Mouse (Mus musculus) layer of hippocampus, postnatal 14 days (tissue): Measurements from ENCODE around the gene Rph3al. TPM values are rescaled to one million over a fixed set of nuclear protein-coding genes. Genes with fewer than 3 reads are reported as not detected.

Experiments used
- DNase-seq, 2 experiments: peaks; one replicate each; pipeline ENCODE4 v3.0.0; 2021 to 2022; ENCODE audit warnings: low spot score in 2 of 2, mixed read lengths in 1 of 2
- total RNA-seq, 2 experiments: library from RNA; stranded (reverse); gene quantifications; 2 replicates each; pipeline ENCODE4 v1.2.3; 2021

The Rph3al gene
- total RNA-seq, 2 experiments from 2014 or later, result 5.4 to 5.6 TPM

DNA sequence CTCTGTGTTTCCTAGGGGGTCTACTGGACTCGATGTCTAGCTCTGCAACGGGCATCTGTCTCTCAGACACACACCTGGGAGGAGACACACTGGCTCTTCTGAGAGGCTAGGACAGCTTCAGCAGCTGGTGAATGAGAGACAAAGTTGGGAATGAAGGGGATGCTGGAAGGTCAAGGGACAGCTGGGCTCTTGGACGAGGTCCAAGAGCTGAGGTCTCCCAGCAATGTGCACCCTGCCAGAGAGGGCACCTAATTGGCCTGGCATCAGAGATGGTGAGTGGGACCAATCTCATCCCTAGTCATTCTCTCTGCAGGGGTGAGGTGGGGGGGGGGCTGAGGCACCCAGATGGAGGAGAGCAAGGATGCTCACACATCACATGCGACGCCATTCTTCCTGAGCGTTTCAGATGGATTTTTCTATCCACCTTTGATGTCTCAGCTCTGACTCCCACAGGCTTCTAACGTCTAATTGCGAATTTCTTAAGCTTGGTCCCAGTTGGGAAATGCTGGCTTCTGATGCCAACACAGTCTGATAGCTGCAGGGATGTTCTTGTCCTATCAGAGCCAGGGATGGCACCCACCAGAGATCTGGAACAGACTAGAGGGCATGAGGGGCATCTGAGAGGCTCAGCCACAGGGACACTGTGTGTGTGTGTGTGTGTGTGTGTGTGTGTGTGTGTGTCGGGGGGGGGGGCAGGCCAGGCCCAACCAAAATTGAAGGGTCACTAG is 28.4 kb downstream of the Rph3al start:
- DNase-seq, result no peak

DNA sequence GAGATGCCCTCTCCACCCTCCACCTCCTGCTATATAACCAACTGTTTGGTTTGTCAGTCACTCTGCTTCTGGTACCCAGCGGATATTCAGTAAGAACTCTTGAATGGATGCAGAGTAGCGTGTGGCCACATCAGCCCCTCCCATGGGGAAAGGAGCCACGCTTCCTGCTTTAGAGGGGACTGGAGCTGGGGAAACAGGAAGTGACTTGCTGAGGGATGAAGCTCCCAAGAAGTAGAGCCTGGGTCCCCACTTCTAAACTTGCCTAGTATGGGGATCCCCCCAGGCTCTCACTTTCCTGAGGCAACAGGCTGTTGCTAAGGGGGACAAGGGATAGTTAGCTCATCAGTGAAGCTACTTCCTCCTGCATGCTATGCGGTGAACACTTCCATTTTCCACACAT is 30.8 kb downstream of the Rph3al start:
- DNase-seq, result no peak

DNA sequence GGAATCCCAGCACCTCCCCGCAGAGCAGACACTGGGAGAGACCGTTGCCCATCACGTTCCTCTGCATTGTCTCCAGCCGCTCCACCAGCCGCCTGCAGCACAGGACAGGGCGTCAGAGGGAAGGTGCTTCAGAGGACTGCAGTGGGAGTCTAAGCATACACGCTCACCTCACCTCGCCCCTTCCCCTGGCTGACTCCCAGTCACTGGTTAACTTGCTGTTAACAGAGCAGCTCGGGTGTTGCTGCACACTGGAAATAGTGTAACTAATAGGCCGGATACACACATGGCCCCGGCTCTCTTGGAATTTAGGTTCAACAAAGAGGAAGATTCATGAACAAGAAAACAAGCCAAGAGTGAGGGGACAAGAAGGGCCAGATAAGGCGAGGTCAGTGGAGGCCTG is 31.7 kb downstream of the Rph3al start:
- no peak for DNase-seq

GRCm38 (mm10) chr11:75904982-75905381 is 33.2 kb downstream of the Rph3al start:
- no peak for DNase-seq

DNA sequence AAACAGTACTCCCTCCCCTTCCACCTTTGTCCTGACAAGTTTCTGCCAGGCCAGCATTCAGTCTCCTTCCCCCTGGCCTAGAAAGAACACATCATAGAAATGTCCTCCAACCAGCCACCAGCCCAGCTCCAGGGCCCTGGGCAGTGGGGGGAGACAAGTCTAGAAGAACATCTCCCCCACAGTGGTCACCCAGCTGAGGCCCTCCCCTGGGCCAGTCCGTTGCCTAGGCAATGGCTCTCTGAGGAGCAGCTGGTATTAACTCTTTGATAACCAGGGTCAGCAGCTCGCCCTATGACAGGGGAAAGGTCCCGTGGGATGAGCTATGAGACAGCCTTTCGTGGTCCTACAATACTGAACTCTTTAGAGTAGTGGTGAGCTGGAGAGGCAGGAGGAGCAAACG is 33.7 kb downstream of the Rph3al start:
- no peak for DNase-seq

DNA sequence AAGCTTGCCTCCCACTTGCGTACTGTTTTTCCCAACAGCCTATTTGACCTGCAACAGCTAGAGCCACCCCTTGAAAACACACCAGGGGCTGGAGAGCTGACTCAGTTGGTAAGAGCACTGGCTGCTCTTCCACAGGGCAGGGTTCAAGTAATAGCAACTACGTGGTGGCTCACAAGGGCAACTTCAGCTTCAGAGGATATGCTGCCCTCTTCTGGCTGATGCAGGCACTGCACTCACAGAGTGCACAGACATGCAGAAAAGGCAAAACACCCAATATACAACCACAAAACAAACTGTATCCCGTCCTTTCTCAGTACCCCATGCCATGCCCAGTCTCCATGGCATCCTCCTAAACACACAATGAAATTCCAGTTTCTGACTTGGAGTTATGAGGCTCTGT is 34.7 kb downstream of the Rph3al start:
- no peak for DNase-seq

GRCm38 (mm10) chr11:75901339-75901738 is 36.9 kb downstream of the Rph3al start:
- peak in 1 of 2 experiments; percentile 51 for DNase-seq

GRCm38 (mm10) chr11:75899676-75900075 is 38.6 kb downstream of the Rph3al start:
- peak in 1 of 2 experiments; percentile 46 for DNase-seq

- no peak for DNase-seq
Observed at GRCm38 (mm10) chr11:75898532-75898931, 39.7 kb downstream of the Rph3al start.

GRCm38 (mm10) chr11:75894791-75895420 is 43.3 kb downstream of the Rph3al start:
- DNase-seq, result no peak

- DNase-seq, result no peak
Observed at GRCm38 (mm10) chr11:75893956-75894355, 44.3 kb downstream of the Rph3al start.

DNA sequence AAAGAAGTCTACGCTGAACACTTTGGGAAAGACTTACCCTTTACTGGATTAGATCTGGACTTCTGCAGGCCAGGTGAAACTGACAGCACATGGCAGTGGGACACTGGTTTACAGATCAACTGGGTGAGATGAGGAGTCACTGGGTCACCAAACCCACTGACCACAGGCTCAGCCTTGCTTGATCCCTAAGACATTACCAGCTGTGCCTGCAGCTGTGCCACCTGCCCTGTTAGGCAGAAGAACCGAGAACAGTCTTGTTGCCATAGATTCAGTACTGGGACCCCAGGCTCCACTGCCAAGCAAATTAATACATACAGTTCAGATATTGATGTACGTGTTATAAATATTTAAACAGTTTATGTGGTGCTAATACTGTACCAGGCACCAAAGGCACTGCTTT is 50.9 kb downstream of the Rph3al start:
- no peak for DNase-seq

- no peak for DNase-seq
Observed at GRCm38 (mm10) chr11:75881234-75881633, 57.0 kb downstream of the Rph3al start.

DNA sequence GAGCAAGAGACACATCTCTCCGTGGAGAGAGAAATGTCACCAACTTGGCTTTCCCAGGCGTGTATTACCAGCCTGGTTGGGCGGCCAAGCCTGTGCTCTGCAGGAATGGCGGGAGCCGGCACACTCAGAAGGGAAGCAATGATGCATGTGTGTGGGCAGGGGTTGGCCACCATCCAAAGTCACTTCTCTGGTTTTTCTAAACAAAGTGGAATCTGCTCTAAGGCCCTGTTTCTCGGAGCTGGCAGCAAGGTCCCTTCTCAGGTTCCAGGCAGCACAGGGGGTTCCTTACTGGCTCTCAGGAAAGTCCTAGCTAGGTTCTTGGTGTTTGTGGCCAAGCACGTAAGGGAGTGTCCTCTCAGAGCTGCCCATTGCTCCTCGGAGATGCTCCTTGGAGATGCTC is 58.2 kb downstream of the Rph3al start:
- peak in 1 of 2 experiments; percentile 43 for DNase-seq

DNA sequence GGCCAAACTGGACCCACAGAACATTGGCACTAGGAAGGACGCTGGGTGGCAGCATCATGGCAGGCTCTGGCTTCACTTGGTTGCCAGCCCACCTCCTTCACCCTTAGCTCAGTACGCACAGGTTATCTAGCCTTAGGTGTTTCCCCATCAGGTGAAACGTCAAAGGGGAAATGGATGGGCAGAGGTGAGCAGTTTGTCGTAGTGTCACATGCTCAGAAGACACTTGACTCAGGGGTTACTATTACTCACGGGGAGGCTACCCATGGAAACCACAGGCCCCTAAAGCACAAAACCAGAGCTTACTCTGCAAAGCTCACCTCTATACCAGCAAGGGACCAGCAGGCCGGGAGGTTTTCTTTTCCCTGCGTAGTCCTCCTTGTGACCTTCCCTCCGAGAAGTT is 59.8 kb downstream of the Rph3al start:
- no peak for DNase-seq

DNA sequence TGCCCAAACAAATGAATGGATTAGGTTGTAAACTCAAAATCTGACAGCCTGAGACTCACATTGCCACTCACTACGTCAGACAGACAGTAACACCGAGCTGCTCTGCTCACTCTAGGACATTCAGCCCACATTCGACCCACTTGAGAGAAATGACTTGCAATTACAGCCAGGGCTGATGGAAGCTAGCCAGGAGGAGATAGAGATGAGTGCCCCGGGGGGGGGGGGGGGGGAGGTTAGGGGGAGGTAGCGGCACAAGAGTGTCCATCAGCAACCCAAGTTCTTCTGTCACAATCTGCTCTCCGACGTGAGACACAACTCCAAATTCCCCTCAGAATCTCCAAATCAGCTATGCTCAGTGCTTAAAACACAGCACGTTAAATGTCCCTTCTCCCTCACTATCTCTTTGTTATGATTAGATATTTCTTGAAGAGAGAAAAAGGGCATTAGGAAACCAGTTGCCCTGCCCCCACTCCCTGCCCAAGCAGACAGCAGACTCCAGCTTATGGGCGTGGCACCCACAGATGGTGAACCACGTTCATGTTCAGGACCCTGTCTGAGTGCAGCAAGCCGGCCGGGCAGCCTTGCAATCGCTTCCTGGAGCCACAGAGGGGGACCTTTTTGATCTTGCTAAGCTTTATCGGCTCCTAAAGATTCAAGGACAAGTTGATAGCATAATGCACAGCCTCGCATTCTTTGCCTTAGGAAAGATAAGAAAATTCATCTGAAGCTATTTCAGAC is 62.0 kb downstream of the Rph3al start:
- DNase-seq, result no peak

- no peak for DNase-seq
Observed at GRCm38 (mm10) chr11:75871688-75872087, 66.5 kb downstream of the Rph3al start.

DNA sequence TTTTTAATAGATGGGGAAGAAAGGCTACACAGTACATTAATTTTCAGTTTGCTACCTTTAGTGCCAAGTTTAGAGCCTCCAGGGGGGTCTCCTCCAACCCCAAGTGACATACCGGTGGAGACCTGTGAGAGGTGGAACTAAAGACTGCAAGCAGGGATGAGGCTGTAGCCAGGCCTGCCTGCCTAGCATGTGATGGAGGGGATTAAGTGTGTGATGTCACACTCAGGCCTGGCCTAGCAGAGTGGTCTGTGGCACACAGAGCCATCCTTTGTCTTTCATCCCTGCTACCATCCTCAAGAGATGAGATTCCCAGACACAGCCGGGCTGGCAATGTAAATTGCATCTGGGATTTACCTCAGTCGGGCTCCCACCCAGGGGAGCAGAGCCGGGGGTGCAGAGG is 67.3 kb downstream of the Rph3al start:
- DNase-seq, result no peak

GRCm38 (mm10) chr11:75870386-75870785 is 67.8 kb downstream of the Rph3al start:
- no peak for DNase-seq

- peak; percentile 77 to 87 for DNase-seq
Observed at GRCm38 (mm10) chr11:75869898-75870297, 68.3 kb downstream of the Rph3al start.

GRCm38 (mm10) chr11:75866861-75867260 is 71.4 kb downstream of the Rph3al start:
- no peak for DNase-seq

- no peak for DNase-seq
Observed at GRCm38 (mm10) chr11:75865859-75866258, 72.4 kb downstream of the Rph3al start.
